Mouse (Mus musculus): ENCODE data around the gene Nrarp.

DNA sequence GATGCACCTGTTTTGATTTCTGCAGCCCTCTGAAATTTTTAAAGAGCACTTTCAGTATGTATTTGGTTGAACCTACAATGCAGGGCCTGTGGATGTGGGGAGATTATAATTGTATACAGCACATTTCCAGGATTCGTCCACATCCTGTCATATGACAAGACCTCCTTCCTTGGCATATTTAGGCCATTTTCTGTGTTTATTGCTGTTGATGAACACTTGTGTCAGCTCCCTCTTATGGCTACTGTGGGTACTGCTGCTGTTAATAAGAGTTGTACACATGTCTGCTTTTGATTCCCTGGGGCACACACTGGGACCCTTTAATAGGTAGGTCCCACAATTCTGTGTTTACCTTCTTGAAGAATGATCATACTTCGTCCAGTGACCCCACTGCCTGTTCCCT lies 22.9 kb upstream of the Nrarp start:
- TF ChIP-seq POLR2A (IDR thresholded peaks at IDR 0.05; ENCODE audit: low read depth, low read length), result no peak
- TF ChIP-seq CTCF (IDR thresholded peaks at IDR 0.05; ENCODE audit: extremely low read depth, insufficient read length, insufficient replicate concordance, low read depth, low read length), result no peak

All from small intestine, adult 2 months (tissue).